Mouse (Mus musculus) forebrain, postnatal 0 days (tissue): Measurements from ENCODE around the gene Arl15. TPM values are rescaled to one million over a fixed set of nuclear protein-coding genes. Genes with fewer than 3 reads are reported as not detected.

Source experiments
- ATAC-seq: fragments of 200-750 bp; cut with Nextera tagmentation; 2 replicates; pipeline ENCODE4 v1.8.0; 2017; ENCODE audit warnings: mild to moderate bottlenecking, moderate library complexity
- DNase-seq: peaks from one replicate; pipeline ENCODE4 v3.0.0-alpha.2; 2015
- H3K27ac ChIP-seq: fragments of 300-500 bp; sonication (generic); 2 replicates; pipeline ENCODE4 v1.5.1; 2014; ENCODE audit warnings: low read depth, mild to moderate bottlenecking, antibody characterized with exemption, low read length, moderate library complexity, mixed read lengths
- H3K27me3 ChIP-seq: fragments of 300-500 bp; sonication (generic); 2 replicates; pipeline ENCODE4 v1.6.1; 2014; ENCODE audit warnings: mild to moderate bottlenecking, low read length, mixed read lengths; ENCODE audit not compliant: insufficient read depth
- H3K36me3 ChIP-seq: fragments of 300-500 bp; sonication (generic); 2 replicates; pipeline ENCODE4 v1.6.1; 2014; ENCODE audit warnings: mild to moderate bottlenecking, moderate library complexity; ENCODE audit not compliant: insufficient read depth
- H3K4me1 ChIP-seq: fragments of 300-500 bp; sonication (generic); 2 replicates; pipeline ENCODE4 v1.6.1; 2014; ENCODE audit warnings: antibody characterized with exemption; ENCODE audit not compliant: insufficient read depth
- H3K4me2 ChIP-seq: fragments of 300-500 bp; sonication (generic); 2 replicates; pipeline ENCODE4 v1.6.1; 2014; ENCODE audit warnings: low read depth, mild to moderate bottlenecking, moderate library complexity
- H3K4me3 ChIP-seq: fragments of 300-500 bp; sonication (generic); 2 replicates; pipeline ENCODE4 v1.5.1; 2014; ENCODE audit warnings: low read depth, low read length, mixed read lengths
- H3K9ac ChIP-seq: fragments of 300-500 bp; sonication (generic); 2 replicates; pipeline ENCODE4 v1.6.1; 2014; ENCODE audit warnings: mild to moderate bottlenecking
- H3K9me3 ChIP-seq: fragments of 300-500 bp; sonication (generic); 2 replicates; pipeline ENCODE4 v1.6.1; 2016; ENCODE audit warnings: low read length
- CTCF ChIP-seq: sonication (generic); IDR thresholded peaks from 2 replicates; pipeline ENCODE4 v1.5.1; 2016; ENCODE audit warnings: antibody characterized with exemption, control low read depth, low read depth
- WGBS: fragments of 180-500 bp; shearing (Covaris S2); extraction: QIAGEN DNeasy Blood & Tissue Kit; methylation state at CpG from one replicate; pipeline ENCODE4 v1.1.7; 2014; 5-methylcytosine and 5-hydroxymethylcytosine counted together
- polyA plus RNA-seq: library from polyadenylated mRNA; unstranded; fragments of >200 nt; fragmentation: Nextera tagmentation; extraction: Ambion mirVana; gene quantifications from 2 replicates; pipeline ENCODE4 v1.2.1, GENCODE M21; 2015
- total RNA-seq: library from RNA; depleted of rRNA; stranded (reverse); fragments of >200 nt; gene quantifications from 2 replicates; pipeline ENCODE4 v1.2.3, GENCODE M21; 2014

The Arl15 gene
- total and polyA plus RNA-seq, 2 experiments from 2014 or later = 18.5 to 44.0 TPM

DNA sequence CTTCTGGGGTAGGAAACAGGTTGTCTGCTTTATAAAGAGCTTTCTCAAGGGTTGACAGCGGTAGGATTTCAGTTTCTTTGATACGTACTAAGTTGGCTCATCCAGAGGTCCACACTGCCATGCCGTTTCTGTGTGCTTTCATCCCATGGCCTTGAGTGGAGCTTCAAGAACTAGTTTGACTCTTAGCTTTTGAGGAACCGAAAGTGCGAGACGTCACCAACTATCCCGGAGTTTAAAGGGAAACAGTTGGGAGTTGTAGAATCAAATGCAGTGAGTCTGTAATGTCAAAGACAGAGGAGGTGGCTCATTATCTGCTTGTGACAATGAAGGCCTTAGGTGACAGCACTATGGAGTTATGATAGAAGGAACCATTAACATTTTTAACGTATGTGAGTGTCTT, 49.6 kb downstream of the Arl15 start:
- no peak for DNase-seq
- ATAC-seq = no peak
- Histone ChIP-seq H3K36me3 (no peaks in the 10 kb centered on the region), H3K27ac (no peak overlapping the region), H3K9me3 (no peaks in the 10 kb centered on the region), H3K4me3 (no peak overlapping the region), H3K27me3 (no peaks in the 10 kb centered on the region), H3K9ac (no peak overlapping the region), H3K4me2 (no peak overlapping the region), H3K4me1 (no peaks in the 10 kb centered on the region)
- WGBS = 96% methylated on average over 8 of the region's 8 CpGs
- no peak for TF ChIP-seq CTCF

DNA sequence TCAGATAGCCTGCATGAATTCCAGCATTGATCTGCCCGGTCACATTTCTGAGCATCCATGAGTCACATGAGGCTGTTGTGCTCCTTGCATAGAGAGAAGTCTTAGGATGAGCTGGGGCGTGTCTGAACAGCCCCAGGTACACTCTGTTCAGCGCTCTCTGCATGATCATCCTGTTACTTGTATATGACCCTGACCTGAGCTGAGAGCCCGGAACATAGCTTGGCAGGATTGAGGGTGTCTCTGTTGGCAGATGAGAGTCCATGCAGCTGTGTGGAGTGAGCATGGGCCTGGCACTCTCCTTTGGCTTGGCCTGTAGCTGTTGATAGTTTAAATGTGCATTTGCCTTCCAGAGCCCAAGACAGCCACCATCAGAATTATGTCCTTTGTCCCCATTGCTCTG, 50.4 kb downstream of the Arl15 start:
- H3K4me2 ChIP-seq = no peak overlapping the region
- DNase-seq (no peak), ATAC-seq (no peak)
- H3K36me3 ChIP-seq = no peaks in the 10 kb centered on the region
- no peaks in the 10 kb centered on the region for H3K9me3 ChIP-seq
- H3K27me3 ChIP-seq = no peaks in the 10 kb centered on the region
- H3K27ac ChIP-seq = no peak overlapping the region
- H3K4me3 ChIP-seq = no peak overlapping the region
- 96% methylated on average over 4 of the region's 4 CpGs for WGBS
- no peak for TF ChIP-seq CTCF
- no peak overlapping the region for H3K9ac ChIP-seq
- H3K4me1 ChIP-seq = no peaks in the 10 kb centered on the region

DNA sequence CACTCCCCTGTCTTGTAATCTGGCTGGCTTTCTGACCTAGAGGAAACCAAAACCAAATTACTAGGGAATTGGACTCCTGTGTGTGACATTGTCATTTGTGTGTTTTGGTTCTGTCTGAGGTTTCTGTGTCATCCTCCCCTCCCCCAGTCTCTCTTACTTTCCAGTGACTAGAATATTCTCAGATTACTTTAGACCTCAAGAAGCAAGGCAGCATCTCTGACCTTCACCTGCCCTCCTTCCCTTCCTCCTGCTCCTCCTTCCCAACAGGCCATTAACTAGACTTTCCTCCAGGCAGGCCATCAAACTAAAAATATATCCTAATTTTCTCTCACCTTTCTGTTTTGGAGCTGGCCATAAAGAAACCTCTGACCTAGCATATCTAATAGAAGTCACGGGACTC, 50.9 kb downstream of the Arl15 start:
- H3K27ac ChIP-seq = no peak overlapping the region
- no peaks in the 10 kb centered on the region for H3K4me1 ChIP-seq
- H3K9me3 ChIP-seq = no peaks in the 10 kb centered on the region
- no peak overlapping the region for H3K4me2 ChIP-seq
- no peak overlapping the region for H3K4me3 ChIP-seq
- DNase-seq = no peak
- ATAC-seq = no peak
- H3K9ac ChIP-seq = no peak overlapping the region
- TF ChIP-seq CTCF = no peak
- 72% methylated on average over 1 of the region's 1 CpGs for WGBS
- no peaks in the 10 kb centered on the region for H3K36me3 ChIP-seq
- no peaks in the 10 kb centered on the region for H3K27me3 ChIP-seq

DNA sequence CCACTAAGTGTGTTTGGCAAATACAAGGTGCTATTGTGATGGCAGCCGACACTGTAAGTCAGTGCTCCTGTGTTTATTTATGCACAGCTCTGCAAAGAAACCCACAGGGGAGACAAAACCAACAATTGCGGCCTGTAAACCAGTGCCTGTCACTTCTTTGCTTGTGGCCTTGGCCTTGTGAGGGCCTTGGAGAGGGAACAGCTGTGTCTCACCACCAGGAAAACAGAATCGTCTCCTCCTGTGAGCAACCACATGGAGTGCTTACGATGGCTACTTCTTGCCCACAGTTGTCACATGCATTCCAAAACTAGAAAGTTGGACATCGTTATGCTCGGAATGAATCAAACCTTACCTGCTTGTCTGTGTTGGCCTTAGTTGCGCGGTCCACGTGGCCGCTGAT, 52.1 kb downstream of the Arl15 start:
- Histone ChIP-seq H3K27ac (no peak overlapping the region), H3K9me3 (no peaks in the 10 kb centered on the region), H3K27me3 (no peaks in the 10 kb centered on the region), H3K4me1 (no peaks in the 10 kb centered on the region), H3K9ac (no peak overlapping the region), H3K4me2 (no peak overlapping the region), H3K4me3 (no peak overlapping the region), H3K36me3 (no peaks in the 10 kb centered on the region)
- ATAC-seq (no peak), DNase-seq (no peak)
- no peak for TF ChIP-seq CTCF
- WGBS = 66% methylated on average over 10 of the region's 10 CpGs

DNA sequence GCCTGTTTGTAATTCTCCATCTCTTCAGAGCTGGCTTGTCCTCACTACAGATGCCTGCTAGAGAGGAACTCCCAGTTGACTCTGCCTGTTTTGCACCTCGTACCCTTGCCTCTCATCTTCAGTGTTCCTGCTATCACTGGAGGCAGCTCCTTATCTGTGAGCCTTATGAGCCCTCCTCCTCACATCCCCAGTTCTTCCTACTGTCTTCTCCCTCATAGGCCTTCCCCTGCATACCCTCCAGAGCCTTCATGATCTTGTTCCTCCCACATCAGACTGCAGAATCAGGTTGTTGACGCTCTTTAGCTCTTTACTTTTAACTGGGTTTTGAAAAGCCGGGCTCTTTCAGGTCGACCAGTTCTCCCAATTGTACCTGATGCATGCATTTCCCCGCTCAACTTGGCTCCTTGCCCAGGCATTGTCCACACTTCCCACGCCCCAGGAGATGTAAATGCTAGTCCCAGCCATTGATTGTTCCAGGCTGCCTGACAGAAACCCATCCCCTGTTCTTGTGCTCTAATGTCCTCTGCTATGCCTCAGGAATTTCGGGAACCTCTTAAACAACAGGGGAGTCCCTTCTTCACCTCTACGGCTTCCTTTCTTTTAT, 56.2 kb downstream of the Arl15 start:
- WGBS = 83% methylated on average over 8 of the region's 8 CpGs
- H3K4me1 ChIP-seq = no peaks in the 10 kb centered on the region
- no peaks in the 10 kb centered on the region for H3K9me3 ChIP-seq
- ATAC-seq = no peak
- DNase-seq = no peak
- no peaks in the 10 kb centered on the region for H3K27me3 ChIP-seq
- no peak overlapping the region for H3K9ac ChIP-seq
- H3K36me3 ChIP-seq = no peaks in the 10 kb centered on the region
- H3K27ac ChIP-seq = no peak overlapping the region
- H3K4me2 ChIP-seq = no peak overlapping the region
- TF ChIP-seq CTCF = no peak
- H3K4me3 ChIP-seq = no peak overlapping the region

DNA sequence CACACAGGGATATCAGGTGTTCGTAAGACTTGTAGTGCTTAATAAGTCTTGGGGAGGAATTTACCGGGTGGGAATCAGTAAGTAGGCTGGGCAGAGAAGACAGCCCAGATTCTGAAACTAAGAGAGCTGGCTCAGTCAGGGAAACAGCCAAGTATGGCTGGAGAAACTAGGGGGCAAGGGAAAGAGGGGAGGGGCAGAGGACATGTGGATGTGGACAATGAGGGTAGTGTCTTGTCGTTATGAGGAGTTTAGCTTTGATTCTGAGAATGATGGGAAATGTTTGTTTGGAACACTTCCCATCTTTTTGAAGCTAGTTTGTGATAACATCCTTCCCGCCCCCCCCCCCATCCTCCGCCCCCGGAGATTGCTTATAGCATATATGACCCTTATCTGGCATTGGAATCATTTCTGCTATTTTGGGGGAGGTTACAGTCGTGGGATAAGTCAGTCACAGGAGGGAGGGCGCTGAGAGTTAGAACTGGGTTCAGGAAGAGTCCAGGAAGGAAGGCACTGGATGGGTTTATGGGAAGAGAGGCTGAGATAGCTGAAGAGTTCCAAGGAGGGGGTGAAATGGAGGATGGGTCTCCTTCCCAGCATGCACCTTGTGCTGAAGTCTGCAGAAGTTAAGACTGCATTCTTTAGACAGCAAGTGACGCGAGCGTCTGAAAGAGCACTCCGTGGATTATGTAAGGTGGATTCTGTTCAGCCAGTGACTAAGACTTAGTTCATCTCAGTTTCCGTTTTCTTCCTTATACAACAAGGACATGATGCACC, 57.5 kb downstream of the Arl15 start:
- DNase-seq = no peak
- H3K4me1 ChIP-seq = no peaks in the 10 kb centered on the region
- H3K27me3 ChIP-seq = no peaks in the 10 kb centered on the region
- no peak overlapping the region for H3K27ac ChIP-seq
- H3K4me2 ChIP-seq = no peak overlapping the region
- no peak for ATAC-seq
- TF ChIP-seq CTCF = no peak
- no peak overlapping the region for H3K9ac ChIP-seq
- 91% methylated on average over 13 of the region's 13 CpGs for WGBS
- no peaks in the 10 kb centered on the region for H3K9me3 ChIP-seq
- H3K4me3 ChIP-seq = no peak overlapping the region
- no peaks in the 10 kb centered on the region for H3K36me3 ChIP-seq

DNA sequence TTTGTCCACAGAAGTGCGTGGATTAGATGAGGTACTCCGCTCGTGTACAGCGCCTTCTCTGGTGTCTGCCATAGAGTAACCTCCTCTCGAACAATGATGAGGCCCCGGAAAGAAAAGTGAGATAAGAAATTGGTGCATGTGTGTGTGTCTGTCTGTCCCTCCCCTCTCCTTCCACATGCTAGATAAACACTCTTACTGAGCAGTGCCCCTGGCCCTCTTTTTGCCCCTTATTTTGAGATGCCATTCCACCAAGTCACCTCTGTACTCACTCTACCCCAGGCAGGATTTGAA, 58.0 kb downstream of the Arl15 start:
- no peak overlapping the region for H3K9ac ChIP-seq
- DNase-seq (no peak), ATAC-seq (no peak)
- no peaks in the 10 kb centered on the region for H3K4me1 ChIP-seq
- TF ChIP-seq CTCF = no peak
- 96% methylated on average over 6 of the region's 6 CpGs for WGBS
- H3K36me3 ChIP-seq = no peaks in the 10 kb centered on the region
- H3K27ac ChIP-seq = no peak overlapping the region
- no peak overlapping the region for H3K4me2 ChIP-seq
- no peaks in the 10 kb centered on the region for H3K9me3 ChIP-seq
- no peaks in the 10 kb centered on the region for H3K27me3 ChIP-seq
- no peak overlapping the region for H3K4me3 ChIP-seq
